Mouse (Mus musculus) megakaryocyte, embryonic 14.5 days (primary cell): ENCODE measurements around the gene Cd19.

Experiments used
- FLI1 ChIP-seq: IDR thresholded peaks from 2 replicates; pipeline ENCODE4 v1.6.1; 2012; ENCODE audit warnings: low read length, inconsistent platforms, mixed read lengths
- GATA1 ChIP-seq: IDR thresholded peaks from 3 replicates; pipeline ENCODE4 v1.6.1; 2012; ENCODE audit warnings: mixed read lengths, low read length, inconsistent platforms, borderline replicate concordance

DNA sequence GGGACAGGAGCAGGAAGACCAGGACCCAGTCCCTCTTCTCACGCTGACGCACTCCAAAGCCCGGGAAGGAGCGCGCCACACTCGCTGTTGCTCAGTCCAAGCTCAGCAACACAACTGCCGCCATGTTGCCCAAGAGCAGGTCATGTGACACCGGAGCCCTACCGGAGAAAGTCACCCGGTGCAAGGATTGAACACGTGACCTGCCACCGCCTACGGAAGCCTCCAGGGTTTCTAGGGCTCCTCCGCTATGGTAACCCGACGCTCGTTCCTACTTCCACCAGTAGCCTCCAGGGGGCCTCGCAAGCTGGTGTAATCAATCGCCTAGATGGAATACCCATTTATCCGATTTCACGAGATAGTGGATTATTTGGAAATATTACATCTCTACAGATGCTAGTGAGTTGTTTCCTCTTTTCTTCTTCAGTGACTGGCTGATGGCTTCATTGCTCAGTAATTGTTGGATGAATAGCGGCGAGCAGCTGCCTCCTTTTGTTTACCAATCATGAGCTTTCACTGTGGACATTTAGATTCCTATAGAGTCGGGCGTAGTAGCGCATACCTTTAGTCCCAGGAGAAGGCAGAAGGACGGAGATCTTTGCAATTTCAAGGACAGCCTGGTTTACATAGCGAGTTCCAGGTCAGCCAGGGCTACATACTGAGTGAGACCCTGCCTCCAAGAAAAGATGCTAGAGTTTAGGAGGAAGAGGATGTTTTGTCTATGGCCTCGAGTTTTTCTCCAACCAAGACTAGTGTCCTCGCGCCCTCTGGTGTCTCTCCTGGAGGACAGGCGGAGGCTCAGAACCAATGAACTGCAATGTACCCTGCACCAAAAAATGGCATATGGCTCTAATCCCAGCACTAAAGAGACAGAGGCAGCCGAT is 37.2 kb downstream of the Cd19 start, which contains the start of gene Spns1:
- no peak for TF ChIP-seq GATA1
- no peak for TF ChIP-seq FLI1
